Mouse (Mus musculus) cortical plate, adult 2 months (tissue): ENCODE results near the gene Plekha8.

Source experiments
- CTCF ChIP-seq: fragments of 200-500 bp; IDR thresholded peaks from 2 replicates; pipeline ENCODE4 v1.5.1; 2011; ENCODE audit warnings: mild to moderate bottlenecking, control low read depth, low read length; ENCODE audit not compliant: insufficient read depth; ENCODE audit errors: extremely low read depth
- POLR2A ChIP-seq: fragments of 200-500 bp; IDR thresholded peaks from 2 replicates; pipeline ENCODE4 v1.6.1; 2011; ENCODE audit warnings: mild to moderate bottlenecking, low read length, control low read depth; ENCODE audit not compliant: insufficient read depth; ENCODE audit errors: extremely low read depth

- TF ChIP-seq POLR2A (no peak), CTCF (no peak)
Observed at GRCm38 (mm10) chr6:54550801-54551323, 44.0 kb upstream of the Plekha8 start.
